Mouse (Mus musculus): ENCODE data around the gene Mrpl54.

- TF ChIP-seq CTCF (IDR thresholded peaks at IDR 0.05; ENCODE audit: low read depth) = no peak
- no peak for TF ChIP-seq EP300 (IDR thresholded peaks at IDR 0.05; ENCODE audit: low read depth)
These were observed 5.6 kb upstream of the Mrpl54 start for GRCm38 (mm10) chr10:81272356-81272755.
